Mouse (Mus musculus) left cerebral cortex, postnatal 10 days (tissue): ENCODE results near the gene Tmem35b. TPM values are rescaled to one million over a fixed set of nuclear protein-coding genes. Genes with fewer than 3 reads are reported as not detected.
"Not testable (repeated sequence)": the region's sequence is repeated elsewhere in the genome, so short reads cannot be mapped to it uniquely, and the experiment has no call there.

Source experiments
- DNase-seq, 2 experiments: peaks; one replicate each; pipeline ENCODE4 v3.0.0; 2021 to 2022; ENCODE audit warnings: low spot score in 2 of 2, mixed read lengths in 1 of 2; ENCODE audit errors: extremely low spot score in 1 of 2
- intact Hi-C: fragments of 180-260 bp; cut with DNase I; formaldehyde crosslinking; loops from one replicate; pipeline ENCODE4 v1.15.1; 2025
- total RNA-seq, 2 experiments: library from RNA; stranded (reverse); gene quantifications; 2 replicates each; pipeline ENCODE4 v1.2.3; 2021

The Tmem35b gene
- 1 to 10 TPM; 2.2 to 2.6 TPM for total RNA-seq

GRCm38 (mm10) chr4:127123391-127123790 is at the start of gene Tmem35b:
TSS of gene Tmem35b (plus strand) at chr4:127123691.
- intact Hi-C loops, result no loop called here
- DNase-seq, result no peak

- intact Hi-C loops, result loop anchor here (5.0 kb wide), 2 partner anchors 97 to 167 kb away; partner anchors contain the start of gene Smim12
Measured at GRCm38 (mm10) chr4:127074915-127075314, 48.6 kb upstream of the Tmem35b start.

GRCm38 (mm10) chr4:127076875-127077548 is 46.5 kb upstream of the Tmem35b start, which contains the start of gene Zmym6:
TSS of gene Zmym6 (plus strand) at chr4:127077383.
- intact Hi-C loops, result loop anchor here (5.0 kb wide), 2 partner anchors 95 to 165 kb away; partner anchors contain the start of gene Smim12
- peak; percentile 95 to 98 for DNase-seq

More at GRCm38 (mm10) chr4:127074915-127075314, 48.6 kb upstream of the Tmem35b start:
- DNase-seq, result no peak

- no peak for DNase-seq
- intact Hi-C loops, result no loop called here
Measured at GRCm38 (mm10) chr4:127080806-127081205, 42.7 kb upstream of the Tmem35b start.

GRCm38 (mm10) chr4:127083131-127083530 is 40.4 kb upstream of the Tmem35b start:
- intact Hi-C loops, result no loop called here
- no peak for DNase-seq

- intact Hi-C loops, result no loop called here
- no peak for DNase-seq
Measured at GRCm38 (mm10) chr4:127085761-127086160, 37.7 kb upstream of the Tmem35b start.

- no peak for DNase-seq
- intact Hi-C loops, result no loop called here
Measured at GRCm38 (mm10) chr4:127091188-127091587, 32.3 kb upstream of the Tmem35b start.

GRCm38 (mm10) chr4:127095090-127095489 is 28.4 kb upstream of the Tmem35b start:
- intact Hi-C loops, result no loop called here
- DNase-seq, result no peak

- intact Hi-C loops, DNase-seq: not testable (repeated sequence)
Measured at GRCm38 (mm10) chr4:127099552-127099951, 23.9 kb upstream of the Tmem35b start.

- intact Hi-C loops, result no loop called here
- no peak for DNase-seq
Measured at GRCm38 (mm10) chr4:127107566-127107965, 15.9 kb upstream of the Tmem35b start.

- intact Hi-C loops, result no loop called here
- DNase-seq, result no peak
Measured at GRCm38 (mm10) chr4:127110570-127110969, 12.9 kb upstream of the Tmem35b start.

GRCm38 (mm10) chr4:127124331-127124730 is 840 bp downstream of the Tmem35b start:
- intact Hi-C loops, result no loop called here
- DNase-seq, result no peak

- peak; percentile 34 to 90 for DNase-seq
- intact Hi-C loops, result no loop called here
Measured at GRCm38 (mm10) chr4:127125834-127126463, 2.5 kb downstream of the Tmem35b start.

- no peak for DNase-seq
- intact Hi-C loops, result no loop called here
Measured at GRCm38 (mm10) chr4:127134687-127135086, 11.2 kb downstream of the Tmem35b start.

GRCm38 (mm10) chr4:127137591-127137990 is 14.1 kb downstream of the Tmem35b start:
- DNase-seq, result no peak
- intact Hi-C loops, result no loop called here

GRCm38 (mm10) chr4:127138486-127138885 is 15.0 kb downstream of the Tmem35b start:
- intact Hi-C loops, result no loop called here
- peak in 1 of 2 experiments; percentile 32 for DNase-seq

- DNase-seq, result no peak
- intact Hi-C loops, result loop anchor here (10.0 kb wide), 1 partner anchor 165 kb away; the partner anchor contains the start of gene Gja4
Measured at GRCm38 (mm10) chr4:127150031-127150430, 26.5 kb downstream of the Tmem35b start.

GRCm38 (mm10) chr4:127153345-127153744 is 29.9 kb downstream of the Tmem35b start:
- no peak for DNase-seq
- intact Hi-C loops, result loop anchor here (10.0 kb wide), 1 partner anchor 161 kb away; the partner anchor contains the start of gene Gja4

GRCm38 (mm10) chr4:127155757-127156156 is 32.3 kb downstream of the Tmem35b start:
- intact Hi-C loops, result loop anchor here (10.0 kb wide), 1 partner anchor 159 kb away; the partner anchor contains the start of gene Gja4

GRCm38 (mm10) chr4:127157746-127158145 is 34.3 kb downstream of the Tmem35b start:
- intact Hi-C loops, result loop anchor here (10.0 kb wide), 1 partner anchor 157 kb away; the partner anchor contains the start of gene Gja4
- no peak for DNase-seq

More at GRCm38 (mm10) chr4:127155757-127156156, 32.3 kb downstream of the Tmem35b start:
- no peak for DNase-seq
